Mouse (Mus musculus): ENCODE data around the gene Mettl26. TPM values are rescaled to one million over a fixed set of nuclear protein-coding genes. Genes with fewer than 3 reads are reported as not detected.

The Mettl26 gene
- total and polyA plus RNA-seq, 2 experiments from 2014 or later: 64.8 to 67.3 TPM

DNA sequence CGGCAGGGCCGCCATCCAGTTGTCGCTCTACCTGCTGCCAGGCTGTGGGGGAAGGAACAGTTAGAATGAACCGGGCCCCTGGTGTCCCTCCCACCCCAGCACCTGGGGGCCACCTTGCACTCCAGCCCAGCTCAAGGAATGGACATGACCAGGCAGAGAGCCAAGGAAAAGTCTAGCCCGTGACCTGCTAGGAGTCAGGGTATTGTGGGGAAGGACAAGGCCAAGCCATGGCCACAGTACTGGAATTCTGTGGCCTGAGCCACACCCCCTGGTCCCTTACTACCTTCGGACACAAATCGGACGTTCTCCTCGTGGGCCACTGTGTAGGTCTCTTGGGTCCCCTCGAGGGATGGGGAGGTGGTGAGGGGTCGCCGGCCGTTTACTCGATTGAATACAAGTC is 10.6 kb upstream of the Mettl26 start:
- Histone ChIP-seq H3K27me3 (ENCODE audit: insufficient read depth, low read length) (no peaks in the 10 kb centered on the region), H3K9ac (replicated peaks; ENCODE audit: low read length, poor library complexity, severe bottlenecking) (no peak overlapping the region), H3K4me1 (ENCODE audit: insufficient read depth, low read length) (peaks cover 17% of the 10 kb centered on the region; the same call in 1 of the 2 replicates), H3K27ac (ENCODE audit: low read depth, low read length) (no peak overlapping the region), H3K36me3 (ENCODE audit: insufficient read depth, low read length) (peaks cover 9% of the 10 kb centered on the region; the same call in 1 of the 2 replicates), H3K9me3 (ENCODE audit: low read length) (no peaks in the 10 kb centered on the region), H3K4me3 (ENCODE audit: low read depth, low read length) (no peak overlapping the region), H3K4me2 (ENCODE audit: low read depth, low read length, poor library complexity, severe bottlenecking) (no peak overlapping the region)
- ATAC-seq (ENCODE audit: low FRiP score) (no peak), DNase-seq (ENCODE audit: low spot score) (no peak)
- no peak for TF ChIP-seq CTCF (IDR thresholded peaks at IDR 0.05)
- WGBS: 96% methylated on average over 14 of the region's 14 CpGs

DNA sequence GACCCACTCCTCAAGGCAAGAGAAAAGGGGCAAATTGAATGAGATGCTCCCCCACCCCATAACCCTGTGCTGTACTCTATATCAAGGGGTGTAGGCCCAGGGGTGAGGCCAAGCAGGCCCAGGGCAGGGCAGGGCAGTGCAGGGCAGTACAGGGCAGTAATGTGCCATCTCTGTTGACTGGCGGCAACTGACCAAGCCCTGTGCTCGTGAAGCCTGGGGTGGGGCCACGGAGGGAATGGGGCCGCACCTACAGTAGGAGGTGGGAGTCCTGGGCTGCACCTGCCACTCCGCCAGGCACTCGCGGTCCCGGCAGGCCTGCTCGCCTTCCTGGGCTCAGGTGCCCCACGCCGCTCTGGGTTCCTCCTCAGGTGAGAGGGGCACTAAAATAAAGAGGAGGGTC is 9.6 kb upstream of the Mettl26 start:
- no peak for TF ChIP-seq CTCF (IDR thresholded peaks at IDR 0.05)
- H3K4me3 ChIP-seq (ENCODE audit: low read depth, low read length): no peak overlapping the region
- no peak overlapping the region for H3K9ac ChIP-seq (replicated peaks; ENCODE audit: low read length, poor library complexity, severe bottlenecking)
- H3K4me1 ChIP-seq (ENCODE audit: insufficient read depth, low read length): peaks cover 17% of the 10 kb centered on the region; the same call in 1 of the 2 replicates
- H3K36me3 ChIP-seq (ENCODE audit: insufficient read depth, low read length): peaks cover 9% of the 10 kb centered on the region; the same call in 1 of the 2 replicates
- DNase-seq (ENCODE audit: low spot score) (no peak), ATAC-seq (ENCODE audit: low FRiP score) (no peak)
- H3K27ac ChIP-seq (ENCODE audit: low read depth, low read length): no peak overlapping the region
- WGBS: 88% methylated on average over 11 of the region's 11 CpGs
- H3K27me3 ChIP-seq (ENCODE audit: insufficient read depth, low read length): no peaks in the 10 kb centered on the region
- H3K4me2 ChIP-seq (ENCODE audit: low read depth, low read length, poor library complexity, severe bottlenecking): no peak overlapping the region
- no peaks in the 10 kb centered on the region for H3K9me3 ChIP-seq (ENCODE audit: low read length)

DNA sequence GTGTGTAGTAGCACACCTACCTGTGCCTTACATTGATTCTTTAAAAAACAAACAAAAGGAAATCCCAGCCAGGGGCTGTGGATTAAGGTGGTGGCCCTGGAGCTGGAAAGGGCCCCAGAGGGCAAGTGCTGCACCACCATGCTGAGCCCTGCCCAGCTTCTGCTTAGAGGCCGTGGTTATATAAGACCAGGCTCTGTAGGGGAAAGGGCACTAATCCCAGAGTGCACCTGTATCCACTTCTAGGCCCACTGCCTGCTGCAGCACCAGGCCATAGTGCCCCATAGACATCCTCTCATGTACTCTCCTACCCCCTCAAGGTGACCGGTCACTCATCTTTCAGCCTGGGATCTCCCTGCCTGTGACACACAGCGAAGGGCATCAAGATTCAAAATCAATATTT is 8.7 kb upstream of the Mettl26 start:
- Histone ChIP-seq H3K4me1 (ENCODE audit: insufficient read depth, low read length) (peaks cover 10% of the 10 kb centered on the region; the same call in 1 of the 2 replicates), H3K27ac (ENCODE audit: low read depth, low read length) (no peak overlapping the region), H3K4me3 (ENCODE audit: low read depth, low read length) (no peak overlapping the region), H3K36me3 (ENCODE audit: insufficient read depth, low read length) (peaks cover 9% of the 10 kb centered on the region; the same call in 1 of the 2 replicates), H3K9ac (replicated peaks; ENCODE audit: low read length, poor library complexity, severe bottlenecking) (no peak overlapping the region), H3K4me2 (ENCODE audit: low read depth, low read length, poor library complexity, severe bottlenecking) (no peak overlapping the region), H3K9me3 (ENCODE audit: low read length) (no peaks in the 10 kb centered on the region), H3K27me3 (ENCODE audit: insufficient read depth, low read length) (no peaks in the 10 kb centered on the region)
- DNase-seq (ENCODE audit: low spot score): no peak
- no peak for ATAC-seq (ENCODE audit: low FRiP score)
- WGBS: 89% methylated on average over 3 of the region's 3 CpGs
- TF ChIP-seq CTCF (IDR thresholded peaks at IDR 0.05): no peak

DNA sequence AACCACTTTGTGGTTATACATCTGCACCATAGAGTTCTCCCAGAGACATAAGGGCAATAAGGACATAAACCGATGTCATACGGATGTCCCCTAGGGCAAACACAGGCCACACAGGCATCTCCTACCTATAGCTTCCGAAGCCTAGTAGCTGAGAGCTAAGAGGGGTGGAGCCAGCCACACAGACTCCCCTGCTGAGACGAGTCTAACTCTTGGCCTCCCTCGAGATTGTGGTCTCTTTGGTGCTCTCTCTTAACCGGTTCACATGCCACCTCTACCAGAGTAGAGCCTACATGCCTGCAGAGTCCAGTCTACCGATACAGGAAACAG is 7.4 kb upstream of the Mettl26 start:
- peaks cover 10% of the 10 kb centered on the region; the same call in 1 of the 2 replicates for H3K4me1 ChIP-seq (ENCODE audit: insufficient read depth, low read length)
- no peak for ATAC-seq (ENCODE audit: low FRiP score)
- H3K27ac ChIP-seq (ENCODE audit: low read depth, low read length): no peak overlapping the region
- no peak for DNase-seq (ENCODE audit: low spot score)
- H3K27me3 ChIP-seq (ENCODE audit: insufficient read depth, low read length): no peaks in the 10 kb centered on the region
- TF ChIP-seq CTCF (IDR thresholded peaks at IDR 0.05): no peak
- peaks cover 9% of the 10 kb centered on the region; the same call in 1 of the 2 replicates for H3K36me3 ChIP-seq (ENCODE audit: insufficient read depth, low read length)
- 15% methylated on average over 7 of the region's 7 CpGs for WGBS
- H3K9ac ChIP-seq (replicated peaks; ENCODE audit: low read length, poor library complexity, severe bottlenecking): peak overlapping the region; percentile 74; the same call in 1 of the 2 replicates
- H3K9me3 ChIP-seq (ENCODE audit: low read length): no peaks in the 10 kb centered on the region
- peak overlapping the region; percentile 98 for H3K4me2 ChIP-seq (ENCODE audit: low read depth, low read length, poor library complexity, severe bottlenecking)
- peak overlapping the region; percentile 91 for H3K4me3 ChIP-seq (ENCODE audit: low read depth, low read length)

DNA sequence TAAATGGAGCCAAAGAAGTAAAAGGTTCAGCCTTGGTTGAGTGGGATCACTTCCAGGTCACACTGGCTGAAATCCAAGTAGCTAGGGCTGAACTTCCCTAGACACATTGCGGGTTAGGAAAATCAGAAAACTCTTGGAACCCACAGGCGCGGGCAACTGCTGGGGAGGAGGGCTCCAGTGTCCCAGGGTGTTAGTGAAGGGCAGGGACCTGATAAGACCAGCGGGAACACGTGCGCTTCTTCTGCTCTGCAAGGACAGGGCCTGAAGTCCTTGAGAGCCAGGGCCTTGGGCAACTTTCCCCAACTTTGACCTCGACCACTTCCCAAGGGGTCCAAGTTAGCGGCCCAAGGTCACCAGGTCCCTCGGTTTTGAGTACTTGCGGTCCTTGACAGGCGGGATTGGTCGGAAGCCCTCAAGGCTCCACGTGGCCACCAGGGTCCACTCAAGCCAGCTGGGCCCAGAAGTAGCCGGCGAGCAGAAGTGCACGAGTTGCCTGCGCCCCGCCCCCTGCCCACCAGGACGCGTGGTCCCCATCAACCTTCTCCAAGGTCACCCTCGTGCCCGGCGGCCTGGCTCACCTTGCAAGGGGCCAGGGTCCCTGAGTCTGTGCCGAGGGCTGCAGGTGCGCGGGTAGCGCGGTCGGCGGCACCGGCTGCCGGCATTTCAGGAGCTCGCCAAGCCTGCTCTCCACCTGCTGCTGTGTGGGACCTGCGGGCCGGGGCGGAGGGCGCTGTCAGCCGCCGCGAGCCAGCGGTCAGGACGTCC is 6.9 kb upstream of the Mettl26 start:
- no peaks in the 10 kb centered on the region for H3K27me3 ChIP-seq (ENCODE audit: insufficient read depth, low read length)
- ATAC-seq (ENCODE audit: low FRiP score) (peak; percentile 52; the same call in 1 of the 2 replicates), DNase-seq (ENCODE audit: low spot score) (no peak)
- no peaks in the 10 kb centered on the region for H3K9me3 ChIP-seq (ENCODE audit: low read length)
- peak overlapping the region; percentile 63 for H3K27ac ChIP-seq (ENCODE audit: low read depth, low read length)
- H3K4me2 ChIP-seq (ENCODE audit: low read depth, low read length, poor library complexity, severe bottlenecking): peak overlapping the region; percentile 98
- H3K4me3 ChIP-seq (ENCODE audit: low read depth, low read length): peak overlapping the region; percentile 91
- H3K4me1 ChIP-seq (ENCODE audit: insufficient read depth, low read length): peaks cover 10% of the 10 kb centered on the region; the same call in 1 of the 2 replicates
- WGBS: 2% methylated on average over 40 of the region's 42 CpGs
- H3K9ac ChIP-seq (replicated peaks; ENCODE audit: low read length, poor library complexity, severe bottlenecking): peak overlapping the region; percentile 74
- TF ChIP-seq CTCF (IDR thresholded peaks at IDR 0.05): no peak
- peaks cover 9% of the 10 kb centered on the region; the same call in 1 of the 2 replicates for H3K36me3 ChIP-seq (ENCODE audit: insufficient read depth, low read length)

DNA sequence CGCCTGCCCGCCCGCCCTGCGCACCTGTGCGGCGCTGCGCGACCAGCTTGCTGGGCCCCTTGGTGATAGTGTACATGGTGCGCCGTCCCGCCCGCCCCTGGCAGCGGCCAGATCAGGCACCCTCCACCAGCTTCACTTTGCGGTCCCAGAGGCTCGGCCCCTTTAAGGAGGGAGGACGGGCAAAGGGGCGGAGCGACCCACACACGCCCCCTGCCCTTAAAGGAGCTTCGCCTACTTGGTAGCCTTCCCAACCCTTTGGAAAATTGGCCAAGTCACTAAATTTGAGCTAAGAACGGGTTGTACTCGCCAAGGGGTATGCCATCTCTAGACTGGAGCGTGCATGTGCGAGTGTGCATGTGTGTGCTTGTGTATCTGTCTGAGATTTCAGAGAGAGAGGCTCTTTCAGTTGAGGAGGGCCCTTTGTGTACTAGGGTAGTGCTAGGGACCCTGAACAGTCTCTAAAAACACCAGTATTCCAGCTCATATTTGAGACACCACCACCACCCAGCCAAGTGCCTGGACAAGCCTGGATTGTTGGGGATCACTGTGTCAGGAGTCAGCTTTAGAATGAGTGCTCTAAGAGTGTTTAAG is 6.2 kb upstream of the Mettl26 start, which contains the start of gene Mcrip2:
TSS of gene Mcrip2 (minus strand) at position 164 of the 591 bp plus-strand sequence.
- H3K4me1 ChIP-seq (ENCODE audit: insufficient read depth, low read length): peaks cover 10% of the 10 kb centered on the region; the same call in 1 of the 2 replicates
- WGBS: under 1% methylated on average over 24 of the region's 24 CpGs
- H3K4me3 ChIP-seq (ENCODE audit: low read depth, low read length): peak within 1 kb of the TSS; percentile 91
- peak within 1 kb of the TSS; percentile 74 for H3K9ac ChIP-seq (replicated peaks; ENCODE audit: low read length, poor library complexity, severe bottlenecking)
- no peaks in the 10 kb centered on the region for H3K9me3 ChIP-seq (ENCODE audit: low read length)
- peak within 1 kb of the TSS; percentile 63 for H3K27ac ChIP-seq (ENCODE audit: low read depth, low read length)
- ATAC-seq (ENCODE audit: low FRiP score) (peak; percentile 78; the same call in 1 of the 2 replicates), DNase-seq (ENCODE audit: low spot score) (peak; percentile 88)
- H3K27me3 ChIP-seq (ENCODE audit: insufficient read depth, low read length): no peaks in the 10 kb centered on the region
- TF ChIP-seq CTCF (IDR thresholded peaks at IDR 0.05): peak; percentile 48
- H3K36me3 ChIP-seq (ENCODE audit: insufficient read depth, low read length): peaks cover 7% of the 10 kb centered on the region; the same call in 1 of the 2 replicates
- H3K4me2 ChIP-seq (ENCODE audit: low read depth, low read length, poor library complexity, severe bottlenecking): peak within 1 kb of the TSS; percentile 98

Measured in midbrain, postnatal 0 days (tissue).